Mouse (Mus musculus) midbrain, embryonic 10.5 days (tissue): Measurements from ENCODE around the gene Prrx2. TPM values are rescaled to one million over a fixed set of nuclear protein-coding genes. Genes with fewer than 3 reads are reported as not detected.
A peak's percentile ranks its signal among the peaks of the same experiment; 100 is the strongest.

Experiments used
- DNase-seq: peaks from one replicate; pipeline ENCODE4 v3.0.0-alpha.2; 2017; ENCODE audit warnings: low spot score
- H3K27ac ChIP-seq: fragments of 300-500 bp; sonication (generic); replicated peaks from 2 replicates; pipeline ENCODE4 v1.5.1; 2016; ENCODE audit warnings: mild to moderate bottlenecking
- H3K27me3 ChIP-seq: fragments of 300-500 bp; sonication (generic); 2 replicates; pipeline ENCODE4 v1.6.1; 2016; ENCODE audit warnings: low read depth, mild to moderate bottlenecking; ENCODE audit not compliant: poor library complexity, severe bottlenecking
- H3K36me3 ChIP-seq: fragments of 300-500 bp; sonication (generic); 2 replicates; pipeline ENCODE4 v1.6.1; 2016; ENCODE audit warnings: mild to moderate bottlenecking, moderate library complexity
- H3K4me1 ChIP-seq: fragments of 300-500 bp; sonication (generic); 2 replicates; pipeline ENCODE4 v1.6.1; 2016
- H3K4me3 ChIP-seq: fragments of 300-500 bp; sonication (generic); 2 replicates; pipeline ENCODE4 v1.5.1; 2016; ENCODE audit warnings: mild to moderate bottlenecking, moderate library complexity
- H3K9me3 ChIP-seq: fragments of 300-500 bp; sonication (generic); replicated peaks from 2 replicates; pipeline ENCODE4 v1.6.1; 2016; ENCODE audit warnings: mild to moderate bottlenecking
- WGBS: fragments of 180-500 bp; shearing (Covaris S2); methylation state at CpG from one replicate; pipeline ENCODE4 v1.1.7; 2016; 5-methylcytosine and 5-hydroxymethylcytosine counted together
- polyA plus RNA-seq: library from polyadenylated mRNA; unstranded; fragments of >200 nt; fragmentation: Nextera tagmentation; extraction: Ambion mirVana; gene quantifications from 2 replicates; pipeline ENCODE4 v1.2.1, GENCODE M21; 2016

The Prrx2 gene
- polyA plus RNA-seq, 1 experiment from 2014 or later: 29.5 TPM

DNA sequence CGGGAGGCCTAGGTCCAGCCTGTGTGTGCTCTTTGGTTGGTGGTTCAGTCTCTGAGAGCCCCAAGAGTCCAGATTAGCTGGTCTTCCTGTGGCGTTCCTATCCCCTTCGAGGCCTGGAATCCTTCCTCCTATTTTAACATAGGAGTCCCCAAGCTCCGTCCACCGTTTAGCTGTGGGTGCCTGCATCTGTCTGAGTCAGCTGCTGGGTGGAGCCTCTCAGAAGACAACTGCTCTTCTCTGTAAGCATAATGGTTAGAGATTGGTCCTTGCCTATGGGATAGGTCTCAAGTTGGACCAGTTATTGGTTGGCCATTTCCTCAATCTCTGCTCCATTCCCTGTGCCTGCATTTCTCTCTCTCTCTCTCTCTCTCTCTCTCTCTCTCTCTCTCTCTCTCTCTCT lies 25.0 kb downstream of the Prrx2 start:
- H3K4me3 ChIP-seq: no peak overlapping the region
- H3K27me3 ChIP-seq: peaks cover 19% of the 10 kb centered on the region
- 82% methylated on average over 5 of the region's 5 CpGs for WGBS
- H3K36me3 ChIP-seq: no peaks in the 10 kb centered on the region
- DNase-seq: no peak
- H3K4me1 ChIP-seq: peaks cover 41% of the 10 kb centered on the region
- H3K27ac ChIP-seq: no peak overlapping the region
- no peaks in the 10 kb centered on the region for H3K9me3 ChIP-seq

DNA sequence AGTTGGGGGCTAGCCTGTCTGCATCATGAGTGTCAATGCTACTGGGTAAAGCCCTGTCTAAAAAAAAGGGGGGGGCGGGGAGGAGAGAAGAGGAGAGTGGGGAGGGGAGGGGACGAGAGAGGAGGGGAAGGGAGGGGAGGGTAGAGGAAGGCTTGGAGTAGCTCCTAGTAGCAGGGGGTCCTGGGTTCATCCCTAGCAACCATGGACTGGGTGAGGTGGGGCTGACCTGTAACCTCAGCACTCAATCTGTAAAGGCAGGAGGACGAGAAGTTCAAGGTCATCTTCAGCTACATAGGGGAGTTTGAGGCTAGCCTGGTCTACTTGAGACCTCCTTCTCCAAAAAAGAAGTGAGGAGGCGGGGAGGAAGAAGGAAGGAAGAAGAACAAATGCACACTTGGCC lies 27.3 kb downstream of the Prrx2 start:
- Histone ChIP-seq H3K4me1 (peaks cover 43% of the 10 kb centered on the region), H3K9me3 (no peaks in the 10 kb centered on the region)

GRCm38 (mm10) chr2:30863574-30863973 lies 28.8 kb downstream of the Prrx2 start:
- Histone ChIP-seq H3K36me3 (no peaks in the 10 kb centered on the region), H3K27me3 (peaks cover 35% of the 10 kb centered on the region), H3K4me3 (no peak overlapping the region), H3K9me3 (no peaks in the 10 kb centered on the region), H3K27ac (no peak overlapping the region), H3K4me1 (peaks cover 28% of the 10 kb centered on the region)
- DNase-seq: no peak
- WGBS: 88% methylated on average over 9 of the region's 9 CpGs

More for the DNA sequence above, 27.3 kb downstream of the Prrx2 start:
- Histone ChIP-seq H3K27me3 (peaks cover 35% of the 10 kb centered on the region), H3K36me3 (no peaks in the 10 kb centered on the region), H3K27ac (no peak overlapping the region), H3K4me3 (no peak overlapping the region)
- no peak for DNase-seq
- 64% methylated on average over 4 of the region's 4 CpGs for WGBS

GRCm38 (mm10) chr2:30864968-30865381 lies 30.2 kb downstream of the Prrx2 start:
- DNase-seq: peak; percentile 28
- 2% methylated on average over 35 of the region's 35 CpGs for WGBS

DNA sequence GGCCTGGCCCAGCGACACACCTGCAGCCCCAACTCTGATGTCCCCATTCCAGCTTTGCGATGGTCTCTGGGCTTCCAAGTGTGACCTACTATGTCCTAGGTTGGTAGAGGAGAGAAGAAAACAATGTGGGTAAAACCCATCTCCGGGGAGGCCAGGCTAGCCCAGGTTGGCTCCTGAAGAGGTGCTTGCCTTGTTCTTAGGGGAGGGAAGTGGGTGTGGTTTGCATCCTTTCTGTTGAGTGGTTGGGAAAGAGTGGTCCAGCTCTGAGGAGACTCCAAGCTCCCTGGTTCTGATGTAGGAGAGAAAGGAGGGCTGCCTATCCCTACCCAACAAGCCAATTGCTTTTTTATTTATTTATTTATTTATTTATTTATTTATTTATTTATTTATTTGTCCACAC lies 30.7 kb downstream of the Prrx2 start:
- 44% methylated on average over 3 of the region's 3 CpGs for WGBS
- DNase-seq: no peak
- peak overlapping the region; percentile 75; the same call in 1 of the 2 replicates for H3K27ac ChIP-seq
- no peaks in the 10 kb centered on the region for H3K9me3 ChIP-seq
- H3K27me3 ChIP-seq: peaks cover 35% of the 10 kb centered on the region
- peak overlapping the region; percentile 52 for H3K4me3 ChIP-seq
- peaks cover 26% of the 10 kb centered on the region for H3K4me1 ChIP-seq
- H3K36me3 ChIP-seq: no peaks in the 10 kb centered on the region

More at GRCm38 (mm10) chr2:30864968-30865381, 30.2 kb downstream of the Prrx2 start:
- no peaks in the 10 kb centered on the region for H3K9me3 ChIP-seq
- H3K36me3 ChIP-seq: no peaks in the 10 kb centered on the region
- peaks cover 35% of the 10 kb centered on the region for H3K27me3 ChIP-seq
- peak overlapping the region; percentile 52 for H3K4me3 ChIP-seq
- H3K4me1 ChIP-seq: peaks cover 26% of the 10 kb centered on the region
- H3K27ac ChIP-seq: peak overlapping the region; percentile 75

DNA sequence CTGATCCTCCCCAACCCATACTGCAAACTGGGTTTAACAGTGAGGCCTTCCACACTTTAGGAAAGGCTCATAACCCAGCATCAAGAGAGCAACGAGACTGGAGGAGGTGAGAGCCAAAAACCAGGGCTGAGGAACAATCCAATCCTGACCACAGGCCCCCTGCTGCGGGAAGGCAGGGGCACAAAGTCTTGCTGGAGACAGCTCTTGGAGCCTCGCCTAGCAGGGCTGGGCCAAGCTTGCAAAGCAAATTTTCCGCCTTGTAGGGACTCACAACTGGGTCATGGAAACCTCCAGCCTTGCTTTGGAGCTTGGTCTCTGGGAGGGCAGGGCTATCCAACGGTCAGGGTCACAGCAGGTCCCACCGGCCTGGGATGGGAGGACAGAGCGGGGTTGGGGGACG lies 36.1 kb downstream of the Prrx2 start:
- H3K27ac ChIP-seq: no peak overlapping the region
- no peak overlapping the region for H3K4me3 ChIP-seq
- no peak for DNase-seq
- WGBS: 72% methylated on average over 8 of the region's 8 CpGs
- no peaks in the 10 kb centered on the region for H3K36me3 ChIP-seq
- H3K4me1 ChIP-seq: peaks cover 27% of the 10 kb centered on the region
- H3K9me3 ChIP-seq: no peaks in the 10 kb centered on the region
- 0 out of 2 replicates have a peak, but pooled peaks cover 7% of the 10 kb centered on the region for H3K27me3 ChIP-seq

- no peak for DNase-seq
- peaks cover 37% of the 10 kb centered on the region for H3K4me1 ChIP-seq
- WGBS: 73% methylated on average over 6 of the region's 6 CpGs
- H3K9me3 ChIP-seq: no peaks in the 10 kb centered on the region
- no peaks in the 10 kb centered on the region for H3K27me3 ChIP-seq
- no peak overlapping the region; the same call in 1 of the 2 replicates for H3K27ac ChIP-seq
- no peak overlapping the region for H3K4me3 ChIP-seq
- no peaks in the 10 kb centered on the region for H3K36me3 ChIP-seq
Measured at GRCm38 (mm10) chr2:30872669-30873068, 37.9 kb downstream of the Prrx2 start.

DNA sequence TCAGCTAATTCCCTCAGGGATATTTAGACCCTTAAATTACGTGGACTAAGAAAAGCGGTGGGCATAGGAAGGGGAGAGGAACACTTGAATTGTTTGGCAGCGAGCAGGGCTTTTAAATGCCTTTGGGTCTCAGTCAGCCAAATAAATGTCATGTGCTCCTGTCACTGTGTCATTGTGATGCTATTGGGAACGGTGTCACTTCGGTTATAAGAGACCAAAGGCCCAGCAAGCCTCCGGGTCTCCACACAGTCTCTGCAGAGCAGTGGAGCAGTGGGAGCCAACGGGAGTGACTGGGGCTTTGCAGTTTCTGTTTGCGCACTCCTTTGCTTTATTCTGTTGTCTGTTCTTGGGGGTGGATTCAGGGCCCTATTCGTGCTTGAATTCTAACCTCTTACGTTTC lies 39.7 kb downstream of the Prrx2 start:
- H3K27me3 ChIP-seq: no peaks in the 10 kb centered on the region
- H3K9me3 ChIP-seq: no peaks in the 10 kb centered on the region
- WGBS: 38% methylated on average over 10 of the region's 10 CpGs
- no peak overlapping the region for H3K4me3 ChIP-seq
- no peak for DNase-seq
- H3K27ac ChIP-seq: no peak overlapping the region
- no peaks in the 10 kb centered on the region for H3K36me3 ChIP-seq
- H3K4me1 ChIP-seq: peaks cover 37% of the 10 kb centered on the region

DNA sequence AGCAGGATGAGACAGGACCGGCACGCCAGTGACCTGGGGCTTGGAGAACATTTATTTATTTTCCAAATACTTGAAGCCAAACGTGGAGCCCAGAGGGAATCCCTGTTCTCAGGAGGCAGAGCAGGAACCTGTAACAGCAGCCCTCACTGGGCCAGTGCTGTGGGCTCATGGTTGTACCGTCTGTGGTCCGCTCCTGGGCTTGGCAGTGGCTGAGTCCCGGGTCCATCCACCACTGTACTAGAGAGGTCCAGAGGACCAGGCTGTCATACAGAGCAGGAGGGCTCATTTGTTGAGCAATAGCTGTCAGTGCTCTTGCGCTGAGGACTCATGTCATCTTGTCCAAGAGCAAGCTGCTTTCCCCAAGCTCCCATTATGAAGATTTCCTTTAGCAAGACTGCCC lies 40.3 kb downstream of the Prrx2 start:
- Histone ChIP-seq H3K36me3 (no peaks in the 10 kb centered on the region), H3K4me3 (no peak overlapping the region), H3K4me1 (peaks cover 37% of the 10 kb centered on the region), H3K27ac (peak overlapping the region; percentile 61), H3K27me3 (no peaks in the 10 kb centered on the region), H3K9me3 (no peaks in the 10 kb centered on the region)
- 77% methylated on average over 7 of the region's 7 CpGs for WGBS
- no peak for DNase-seq

GRCm38 (mm10) chr2:30875621-30876432 lies 41.1 kb downstream of the Prrx2 start:
- Histone ChIP-seq H3K4me3 (no peak overlapping the region), H3K9me3 (no peaks in the 10 kb centered on the region), H3K4me1 (peaks cover 36% of the 10 kb centered on the region), H3K36me3 (no peaks in the 10 kb centered on the region), H3K27ac (peak overlapping the region; percentile 61), H3K27me3 (no peaks in the 10 kb centered on the region)
- WGBS: 47% methylated on average over 11 of the region's 11 CpGs
- DNase-seq: no peak

DNA sequence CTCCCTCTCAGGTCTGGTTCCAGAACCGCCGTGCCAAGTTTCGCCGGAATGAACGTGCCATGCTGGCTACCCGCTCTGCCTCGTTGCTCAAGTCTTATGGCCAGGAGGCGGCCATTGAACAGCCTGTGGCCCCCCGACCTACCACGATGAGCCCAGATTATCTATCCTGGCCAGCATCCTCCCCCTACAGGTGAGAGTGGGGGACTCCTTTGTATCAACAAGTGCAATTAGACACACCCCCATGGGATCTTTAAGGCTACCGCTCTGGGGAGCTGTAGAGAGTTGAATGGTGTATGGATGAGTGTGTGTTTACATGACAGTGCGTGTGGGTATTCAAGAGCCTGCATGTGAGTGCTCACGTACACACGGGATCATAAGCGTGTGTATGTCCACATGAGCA lies 44.7 kb downstream of the Prrx2 start:
- 92% methylated on average over 15 of the region's 15 CpGs for WGBS
- Histone ChIP-seq H3K9me3 (no peaks in the 10 kb centered on the region), H3K4me3 (no peak overlapping the region), H3K27ac (no peak overlapping the region), H3K36me3 (no peaks in the 10 kb centered on the region), H3K27me3 (no peaks in the 10 kb centered on the region), H3K4me1 (peaks cover 23% of the 10 kb centered on the region)
- no peak for DNase-seq

GRCm38 (mm10) chr2:30881215-30881614 lies 46.4 kb downstream of the Prrx2 start:
- DNase-seq: no peak
- Histone ChIP-seq H3K27ac (no peak overlapping the region), H3K4me1 (peaks cover 6% of the 10 kb centered on the region), H3K27me3 (no peaks in the 10 kb centered on the region), H3K9me3 (no peaks in the 10 kb centered on the region), H3K36me3 (no peaks in the 10 kb centered on the region), H3K4me3 (no peak overlapping the region)
- 92% methylated on average over 7 of the region's 7 CpGs for WGBS

- no peaks in the 10 kb centered on the region for H3K27me3 ChIP-seq
- no peak overlapping the region for H3K27ac ChIP-seq
- H3K36me3 ChIP-seq: no peaks in the 10 kb centered on the region
- 0 out of 2 replicates have a peak, but pooled peaks cover 4% of the 10 kb centered on the region for H3K9me3 ChIP-seq
- H3K4me3 ChIP-seq: no peak overlapping the region
- 93% methylated on average over 4 of the region's 4 CpGs for WGBS
- DNase-seq: no peak
- H3K4me1 ChIP-seq: no peaks in the 10 kb centered on the region
Measured at GRCm38 (mm10) chr2:30884852-30885373, 50.1 kb downstream of the Prrx2 start.
